Mouse (Mus musculus): ENCODE data around the gene Zfhx3.

- no peak for TF ChIP-seq EP300 (IDR thresholded peaks at IDR 0.05; ENCODE audit: low read depth)
- no peak for TF ChIP-seq CTCF (IDR thresholded peaks at IDR 0.05; ENCODE audit: low read depth)
Observed at GRCm38 (mm10) chr8:108101131-108101530, 158.7 kb downstream of the Zfhx3 start.

All from liver, embryonic 14.5 days (tissue).